Mouse (Mus musculus) heart, embryonic 11.5 days (tissue): ENCODE results near the gene Kcna5. TPM values are rescaled to one million over a fixed set of nuclear protein-coding genes. Genes with fewer than 3 reads are reported as not detected.

Source experiments
- ATAC-seq: fragments of 200-750 bp; cut with Nextera tagmentation; replicated peaks from 2 replicates; pipeline ENCODE4 v1.8.0; 2017; ENCODE audit warnings: moderate library complexity; ENCODE audit not compliant: insufficient number of reproducible peaks, low FRiP score, low TSS enrichment
- H3K27ac ChIP-seq: fragments of 300-500 bp; sonication (generic); 2 replicates; pipeline ENCODE4 v1.5.1; 2014; ENCODE audit warnings: mild to moderate bottlenecking, low read depth, low read length
- H3K27me3 ChIP-seq: fragments of 300-500 bp; sonication (generic); 2 replicates; pipeline ENCODE4 v1.6.1; 2014; ENCODE audit warnings: mild to moderate bottlenecking, low read length, mixed read lengths; ENCODE audit not compliant: control insufficient read depth, insufficient read depth
- H3K36me3 ChIP-seq: fragments of 300-500 bp; sonication (generic); 2 replicates; pipeline ENCODE4 v1.6.1; 2014; ENCODE audit warnings: mild to moderate bottlenecking, low read length, moderate library complexity, mixed read lengths; ENCODE audit not compliant: control insufficient read depth, insufficient read depth
- H3K4me1 ChIP-seq: fragments of 300-500 bp; sonication (generic); 2 replicates; pipeline ENCODE4 v1.6.1; 2014; ENCODE audit warnings: low read length; ENCODE audit not compliant: control insufficient read depth, insufficient read depth
- H3K4me2 ChIP-seq: fragments of 300-500 bp; sonication (generic); 2 replicates; pipeline ENCODE4 v1.6.1; 2014; ENCODE audit warnings: mild to moderate bottlenecking, moderate library complexity
- H3K4me3 ChIP-seq: fragments of 300-500 bp; sonication (generic); 2 replicates; pipeline ENCODE4 v1.5.1; 2014; ENCODE audit warnings: low read depth, low read length
- H3K9ac ChIP-seq: fragments of 300-500 bp; sonication (generic); 2 replicates; pipeline ENCODE4 v1.6.1; 2014; ENCODE audit warnings: mild to moderate bottlenecking, low read depth, low read length, moderate library complexity
- H3K9me3 ChIP-seq: fragments of 300-500 bp; sonication (generic); replicated peaks from 2 replicates; pipeline ENCODE4 v1.6.1; 2016; ENCODE audit warnings: low read length; ENCODE audit not compliant: control insufficient read depth
- WGBS: fragments of 180-500 bp; shearing (Covaris S2); extraction: QIAGEN DNeasy Blood & Tissue Kit; methylation state at CpG from one replicate; pipeline ENCODE4 v1.1.7; 2014; ENCODE audit not compliant: insufficient replicate concordance; 5-methylcytosine and 5-hydroxymethylcytosine counted together
- polyA plus RNA-seq: library from polyadenylated mRNA; unstranded; fragments of >200 nt; fragmentation: Nextera tagmentation; extraction: Ambion mirVana; gene quantifications from 2 replicates; pipeline ENCODE4 v1.2.1, GENCODE M21; 2014

The Kcna5 gene
- polyA plus RNA-seq, 1 experiment from 2014 or later, result 8.9 TPM

- 68% methylated on average over 3 of the region's 3 CpGs for WGBS
- Histone ChIP-seq H3K4me1 (peaks cover 18% of the 10 kb centered on the region), H3K4me2 (no peak overlapping the region), H3K9ac (no peak overlapping the region), H3K9me3 (no peaks in the 10 kb centered on the region), H3K27ac (no peak overlapping the region), H3K4me3 (no peak overlapping the region), H3K36me3 (no peaks in the 10 kb centered on the region), H3K27me3 (peaks cover 12% of the 10 kb centered on the region)
- no peak for ATAC-seq
Measured at GRCm38 (mm10) chr6:126530019-126530418, 5.2 kb downstream of the Kcna5 start.

GRCm38 (mm10) chr6:126514720-126515119 is 20.5 kb downstream of the Kcna5 start:
- Histone ChIP-seq H3K4me1 (no peaks in the 10 kb centered on the region), H3K9me3 (no peaks in the 10 kb centered on the region), H3K9ac (no peak overlapping the region), H3K4me3 (no peak overlapping the region), H3K27me3 (no peaks in the 10 kb centered on the region), H3K27ac (no peak overlapping the region), H3K36me3 (no peaks in the 10 kb centered on the region), H3K4me2 (no peak overlapping the region)
- no peak for ATAC-seq
- WGBS, result 19% methylated on average over 10 of the region's 10 CpGs

GRCm38 (mm10) chr6:126513714-126514248 is 21.4 kb downstream of the Kcna5 start:
- Histone ChIP-seq H3K27ac (no peak overlapping the region), H3K4me1 (no peaks in the 10 kb centered on the region), H3K36me3 (no peaks in the 10 kb centered on the region), H3K4me2 (no peak overlapping the region), H3K4me3 (no peak overlapping the region), H3K9me3 (no peaks in the 10 kb centered on the region), H3K9ac (no peak overlapping the region), H3K27me3 (no peaks in the 10 kb centered on the region)
- ATAC-seq, result no peak
- 62% methylated on average over 3 of the region's 3 CpGs for WGBS

- Histone ChIP-seq H3K4me2 (no peak overlapping the region), H3K4me3 (no peak overlapping the region), H3K27ac (no peak overlapping the region), H3K9ac (no peak overlapping the region), H3K36me3 (no peaks in the 10 kb centered on the region), H3K9me3 (no peaks in the 10 kb centered on the region), H3K4me1 (no peaks in the 10 kb centered on the region), H3K27me3 (no peaks in the 10 kb centered on the region)
- WGBS, result 85% methylated on average over 3 of the region's 3 CpGs
- ATAC-seq, result no peak
Measured at GRCm38 (mm10) chr6:126513154-126513553, 22.1 kb downstream of the Kcna5 start.

GRCm38 (mm10) chr6:126508671-126509070 is 26.5 kb downstream of the Kcna5 start:
- Histone ChIP-seq H3K4me3 (no peak overlapping the region), H3K27ac (no peak overlapping the region), H3K27me3 (no peaks in the 10 kb centered on the region), H3K36me3 (no peaks in the 10 kb centered on the region), H3K9me3 (no peaks in the 10 kb centered on the region), H3K4me2 (no peak overlapping the region), H3K9ac (no peak overlapping the region), H3K4me1 (no peaks in the 10 kb centered on the region)
- 68% methylated on average over 6 of the region's 6 CpGs for WGBS
- no peak for ATAC-seq

GRCm38 (mm10) chr6:126503920-126504319 is 31.3 kb downstream of the Kcna5 start:
- H3K27ac ChIP-seq, result no peak overlapping the region
- H3K4me2 ChIP-seq, result no peak overlapping the region
- WGBS, result 74% methylated on average over 8 of the region's 8 CpGs
- peaks cover 6% of the 10 kb centered on the region for H3K4me1 ChIP-seq
- H3K4me3 ChIP-seq, result no peak overlapping the region
- H3K27me3 ChIP-seq, result no peaks in the 10 kb centered on the region
- H3K36me3 ChIP-seq, result no peaks in the 10 kb centered on the region
- no peak overlapping the region for H3K9ac ChIP-seq
- no peaks in the 10 kb centered on the region for H3K9me3 ChIP-seq
- no peak for ATAC-seq

- H3K9me3 ChIP-seq, result no peaks in the 10 kb centered on the region
- no peaks in the 10 kb centered on the region for H3K27me3 ChIP-seq
- no peak for ATAC-seq
- no peak overlapping the region for H3K4me3 ChIP-seq
- H3K27ac ChIP-seq, result peak overlapping the region; percentile 36; the same call in 1 of the 2 replicates
- no peaks in the 10 kb centered on the region for H3K36me3 ChIP-seq
- H3K4me1 ChIP-seq, result peaks cover 6% of the 10 kb centered on the region
- no peak overlapping the region for H3K4me2 ChIP-seq
- WGBS, result 25% methylated on average over 9 of the region's 9 CpGs
- H3K9ac ChIP-seq, result no peak overlapping the region
Measured at GRCm38 (mm10) chr6:126502691-126503301, 32.4 kb downstream of the Kcna5 start.

- ATAC-seq, result no peak
- H3K27me3 ChIP-seq, result no peaks in the 10 kb centered on the region
- 77% methylated on average over 6 of the region's 6 CpGs for whole genome bisulfite sequencing
- no peaks in the 10 kb centered on the region for H3K9me3 ChIP-seq
- no peak overlapping the region for H3K4me2 ChIP-seq
- H3K4me3 ChIP-seq, result no peak overlapping the region
- no peaks in the 10 kb centered on the region for H3K36me3 ChIP-seq
- peaks cover 6% of the 10 kb centered on the region for H3K4me1 ChIP-seq
- H3K27ac ChIP-seq, result no peak overlapping the region
- H3K9ac ChIP-seq, result no peak overlapping the region
Measured at GRCm38 (mm10) chr6:126500985-126501384, 34.2 kb downstream of the Kcna5 start.

GRCm38 (mm10) chr6:126500088-126500487 is 35.1 kb downstream of the Kcna5 start:
- peaks cover 6% of the 10 kb centered on the region for H3K4me1 ChIP-seq
- no peak overlapping the region for H3K9ac ChIP-seq
- no peaks in the 10 kb centered on the region for H3K36me3 ChIP-seq
- no peaks in the 10 kb centered on the region for H3K9me3 ChIP-seq
- no peaks in the 10 kb centered on the region for H3K27me3 ChIP-seq
- 16% methylated on average over 8 of the region's 8 CpGs for WGBS
- H3K27ac ChIP-seq, result no peak overlapping the region
- H3K4me3 ChIP-seq, result no peak overlapping the region
- H3K4me2 ChIP-seq, result no peak overlapping the region
- no peak for ATAC-seq
